Mouse (Mus musculus) activated CD4-positive, CD25-positive, alpha-beta regulatory T cell, adult 4 months (primary cell): ENCODE data around the gene Prn. TPM values are rescaled to one million over a fixed set of nuclear protein-coding genes. Genes with fewer than 3 reads are reported as not detected.

Experiments used
- ATAC-seq: one replicate; pipeline ENCODE4 v1.8.0; 2017
- polyA plus RNA-seq, 2 experiments: library from polyadenylated mRNA; unstranded; fragments of 100-300 nt; shearing (Covaris generic); gene quantifications; one replicate each; pipeline ENCODE4 v1.2.1; 2017

The Prn gene
- polyA plus RNA-seq, 2 experiments from 2014 or later, result not detected

DNA sequence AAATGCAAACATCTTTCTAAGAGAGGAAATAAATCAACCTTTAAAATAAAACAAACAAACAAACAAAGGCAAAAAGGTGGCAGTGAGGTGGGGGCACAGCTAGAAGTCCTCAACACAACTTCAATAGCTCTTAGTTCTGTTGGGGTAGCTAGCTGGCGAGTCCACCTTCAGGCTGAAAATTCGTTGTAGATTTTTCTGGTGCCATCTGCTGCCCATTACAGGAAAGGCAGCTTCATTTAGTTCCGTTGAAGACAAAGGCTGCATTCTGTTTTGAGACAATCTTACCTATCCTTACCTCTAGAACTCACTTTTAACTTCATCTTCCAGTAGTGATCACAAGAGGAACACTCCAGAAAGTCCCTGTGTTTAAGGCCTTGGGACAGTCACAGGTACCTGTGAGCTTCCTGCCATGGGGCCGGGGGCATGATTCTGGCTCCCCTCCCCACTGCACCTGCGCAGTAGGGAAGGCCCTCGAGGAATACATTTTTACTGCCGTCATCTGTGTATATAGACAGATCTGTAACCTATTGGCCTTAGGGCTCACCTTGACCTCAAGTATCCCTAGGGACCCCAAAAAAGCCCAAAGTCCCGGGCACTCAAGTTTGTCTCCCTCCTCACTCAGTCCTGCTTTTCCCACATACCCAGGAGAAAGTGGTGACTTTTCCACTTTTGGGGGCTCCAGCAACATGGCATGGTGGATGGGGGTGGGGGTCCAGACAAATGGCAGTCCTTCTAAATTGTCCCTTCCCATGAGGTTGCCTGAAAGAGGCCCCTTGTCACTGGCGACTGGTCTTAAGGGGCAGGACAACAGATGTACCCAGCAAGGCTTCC, 40.2 kb downstream of the Prn start:
- ATAC-seq, result peak; percentile 18

GRCm38 (mm10) chr2:131950598-131951095, 40.9 kb downstream of the Prn start, which contains the start of gene Prnd:
Gene Prnd, plus strand, starts transcription at chr2:131950861.
- ATAC-seq, result peak; percentile 85

GRCm38 (mm10) chr2:131952456-131952855, 42.7 kb downstream of the Prn start:
- no peak for ATAC-seq

DNA sequence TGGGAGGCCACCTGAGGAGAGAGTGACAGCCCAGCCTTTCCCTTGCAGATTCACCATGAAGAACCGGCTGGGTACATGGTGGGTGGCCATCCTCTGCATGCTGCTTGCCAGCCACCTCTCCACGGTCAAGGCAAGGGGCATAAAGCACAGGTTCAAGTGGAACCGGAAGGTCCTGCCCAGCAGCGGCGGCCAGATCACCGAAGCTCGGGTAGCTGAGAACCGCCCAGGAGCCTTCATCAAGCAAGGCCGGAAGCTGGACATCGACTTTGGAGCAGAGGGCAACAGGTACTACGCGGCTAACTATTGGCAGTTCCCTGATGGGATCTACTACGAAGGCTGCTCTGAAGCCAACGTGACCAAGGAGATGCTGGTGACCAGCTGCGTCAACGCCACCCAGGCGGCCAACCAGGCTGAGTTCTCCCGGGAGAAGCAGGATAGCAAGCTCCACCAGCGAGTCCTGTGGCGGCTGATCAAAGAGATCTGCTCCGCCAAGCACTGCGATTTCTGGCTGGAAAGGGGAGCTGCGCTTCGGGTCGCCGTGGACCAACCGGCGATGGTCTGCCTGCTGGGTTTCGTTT, 43.3 kb downstream of the Prn start:
- ATAC-seq, result no peak

- no peak for ATAC-seq
These were observed 44.0 kb downstream of the Prn start for GRCm38 (mm10) chr2:131953711-131954110.

- ATAC-seq, result no peak
These were observed 45.1 kb downstream of the Prn start for GRCm38 (mm10) chr2:131954835-131955234.

DNA sequence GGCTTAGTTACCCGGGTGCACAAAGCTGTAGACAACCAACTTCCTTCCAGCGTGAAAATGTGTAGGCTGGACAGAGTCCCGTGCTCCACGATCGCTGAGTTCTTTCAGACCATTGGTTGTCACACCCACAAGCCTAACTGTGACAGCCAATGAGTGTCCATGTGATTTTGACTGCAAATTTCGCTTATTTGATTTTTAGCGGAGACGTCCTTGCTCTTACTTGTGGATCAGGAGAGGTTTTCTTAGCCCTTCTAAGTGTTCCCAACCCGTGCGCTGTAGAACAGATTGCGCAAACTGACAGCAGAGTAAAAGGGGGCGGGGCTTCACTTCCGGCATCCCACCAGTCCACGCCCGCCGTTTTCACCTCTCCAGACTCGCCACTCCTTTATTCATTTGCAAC, 45.5 kb downstream of the Prn start:
- ATAC-seq, result peak; percentile 58

DNA sequence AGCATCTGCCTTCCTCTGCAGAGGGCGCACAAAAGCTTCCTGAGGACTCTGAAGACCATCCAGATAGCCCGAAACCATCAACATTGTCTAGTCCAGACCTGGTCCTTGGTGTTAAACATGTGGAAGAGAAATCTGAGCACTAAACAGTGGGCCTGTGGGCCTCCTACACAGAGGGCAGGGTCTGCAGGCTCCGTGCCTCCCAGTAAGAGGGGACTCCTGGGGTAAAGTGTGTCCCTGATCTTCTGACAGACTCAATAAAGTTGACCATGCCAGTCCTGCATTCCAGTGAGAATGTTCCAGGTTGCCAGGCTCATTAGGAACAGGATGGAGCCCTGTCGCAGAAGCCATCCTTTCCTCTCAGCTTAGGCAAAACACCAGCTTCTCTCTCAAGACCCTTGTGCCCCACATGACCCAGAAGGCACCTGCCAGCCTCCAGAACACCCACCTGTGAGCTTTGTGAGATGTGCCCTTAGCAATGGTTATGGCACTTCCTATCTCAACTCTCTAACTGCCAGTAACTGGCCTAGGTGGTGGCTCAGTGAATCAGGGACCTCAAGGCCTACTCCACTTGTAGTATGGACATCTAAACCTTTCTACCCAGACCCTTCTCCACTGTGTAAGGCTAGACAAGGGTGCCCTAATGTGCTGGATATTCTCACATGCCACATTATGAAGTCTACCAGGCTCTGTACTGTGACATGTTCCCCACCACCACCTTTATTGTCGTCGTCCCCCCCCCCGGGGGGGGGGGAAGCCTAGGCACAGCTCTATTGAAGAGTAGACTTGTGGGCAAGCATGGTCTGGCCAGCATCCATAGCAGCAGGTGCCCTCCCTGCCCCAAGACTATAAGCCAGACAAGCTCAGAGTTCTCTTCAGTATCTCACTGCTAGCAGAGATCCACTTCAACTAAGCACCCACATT, 46.8 kb downstream of the Prn start:
- ATAC-seq, result no peak

DNA sequence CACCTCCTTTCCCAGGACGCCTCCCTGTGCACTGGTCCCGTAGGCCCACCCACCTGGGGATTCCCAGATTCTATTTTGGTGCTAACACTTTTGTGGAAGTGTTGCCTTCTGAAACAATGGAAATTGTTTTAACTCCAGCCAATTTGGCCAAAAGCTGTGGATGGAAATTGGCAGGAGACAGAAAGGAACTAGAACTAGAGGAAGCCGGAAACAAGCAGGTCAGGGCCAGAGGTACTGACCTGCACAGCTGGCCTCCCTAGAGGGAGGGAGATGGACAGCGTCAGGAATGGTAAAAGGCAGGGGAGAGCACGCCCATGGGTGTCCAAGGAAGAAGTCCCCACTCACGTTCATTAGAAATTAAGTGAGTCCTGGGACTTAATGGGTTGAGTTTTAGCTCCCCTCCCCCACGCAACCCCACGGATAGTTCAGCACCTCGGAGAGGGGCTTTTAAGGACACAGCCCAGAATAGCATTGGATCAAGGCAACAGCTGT, 48.0 kb downstream of the Prn start:
- no peak for ATAC-seq

DNA sequence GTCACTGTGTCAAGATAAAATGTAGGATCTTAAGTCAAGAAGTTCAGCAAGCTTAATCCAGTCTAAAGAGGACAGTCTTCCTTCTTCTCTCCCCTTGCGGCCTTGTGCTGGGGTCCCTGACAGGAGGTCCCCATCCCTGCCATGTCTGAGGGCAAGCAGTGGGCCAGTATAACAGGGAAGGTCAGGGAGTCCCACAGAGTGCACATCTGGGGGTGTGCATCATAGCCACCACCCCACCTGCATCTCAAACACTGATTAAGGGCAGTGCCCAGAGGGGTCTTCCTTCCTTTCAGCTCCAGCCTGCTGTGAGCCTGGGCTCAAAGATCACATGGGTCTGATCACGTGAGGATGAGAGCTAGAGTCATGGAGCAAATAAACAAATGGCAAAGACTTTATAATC, 51.9 kb downstream of the Prn start:
- ATAC-seq, result no peak

DNA sequence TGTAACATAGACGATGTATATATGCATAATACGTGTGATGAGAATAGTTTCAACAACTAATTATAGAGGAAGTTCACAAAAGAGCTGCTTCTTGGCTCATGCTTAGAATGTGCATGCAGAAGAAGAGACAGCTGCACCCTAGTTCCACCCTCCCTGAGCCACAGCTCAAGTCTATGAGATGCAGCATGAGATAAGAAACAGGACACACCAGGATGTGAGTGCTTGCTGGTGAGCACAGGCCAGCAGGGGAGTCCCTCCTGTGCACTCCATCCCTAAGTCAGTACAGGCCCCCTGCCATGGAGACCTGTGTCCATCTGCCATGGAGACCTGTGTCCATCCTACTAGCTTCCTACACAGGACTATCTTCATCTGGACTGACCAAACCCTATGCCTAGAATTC, 60.8 kb downstream of the Prn start:
- ATAC-seq, result no peak

GRCm38 (mm10) chr2:131971098-131971497, 61.3 kb downstream of the Prn start:
- ATAC-seq, result no peak

DNA sequence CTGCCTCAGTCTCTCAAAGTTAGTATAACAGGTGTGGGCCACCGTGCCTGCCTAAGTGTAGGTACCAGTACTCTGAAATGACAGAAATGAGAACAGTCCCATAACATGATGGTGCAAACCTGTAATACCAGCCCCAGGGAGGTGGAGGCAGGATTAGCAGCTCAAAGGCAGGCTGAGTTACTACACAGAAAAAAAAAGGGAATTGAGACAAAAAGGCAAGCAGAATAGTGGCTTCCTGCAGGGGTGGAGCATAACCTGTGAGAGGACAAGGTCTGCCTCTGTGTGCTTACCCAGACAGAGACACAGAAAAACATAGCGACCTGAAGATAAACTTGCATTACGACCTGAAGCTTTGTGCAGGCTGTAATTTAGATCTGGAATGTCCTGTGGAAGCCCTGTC, 66.9 kb downstream of the Prn start:
- ATAC-seq, result no peak

GRCm38 (mm10) chr2:131980866-131981265, 71.1 kb downstream of the Prn start:
- ATAC-seq, result no peak

DNA sequence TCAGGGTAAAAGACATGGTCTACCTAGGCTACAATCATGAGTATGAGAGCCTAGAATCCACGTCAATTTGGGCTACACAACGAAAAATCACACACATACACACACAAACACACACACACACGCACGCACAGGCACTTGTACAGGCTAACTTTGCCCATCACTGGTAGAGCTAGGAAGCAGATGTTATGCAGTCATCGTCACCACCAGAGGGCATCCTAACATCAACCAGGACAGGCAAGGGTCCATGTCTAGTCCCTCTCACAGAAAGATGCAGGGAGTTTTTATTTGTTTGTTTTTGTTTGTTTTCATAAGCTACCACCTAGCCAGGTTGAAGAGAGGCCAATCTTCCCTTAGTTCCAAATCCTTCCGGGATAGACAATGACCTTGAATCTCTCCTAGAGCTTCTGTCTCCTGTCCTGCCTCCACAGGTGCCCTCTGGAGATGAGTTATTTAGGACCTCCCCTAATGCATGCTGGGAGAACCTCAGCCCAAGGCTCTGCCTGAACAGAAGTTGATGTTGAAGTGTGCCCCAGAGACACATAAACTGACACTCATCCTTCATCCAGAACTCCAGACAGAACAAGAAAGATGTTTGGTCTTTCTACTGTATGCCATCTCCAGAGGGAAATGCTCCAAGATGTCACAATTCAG, 72.9 kb downstream of the Prn start:
- peak; percentile 93 for ATAC-seq

DNA sequence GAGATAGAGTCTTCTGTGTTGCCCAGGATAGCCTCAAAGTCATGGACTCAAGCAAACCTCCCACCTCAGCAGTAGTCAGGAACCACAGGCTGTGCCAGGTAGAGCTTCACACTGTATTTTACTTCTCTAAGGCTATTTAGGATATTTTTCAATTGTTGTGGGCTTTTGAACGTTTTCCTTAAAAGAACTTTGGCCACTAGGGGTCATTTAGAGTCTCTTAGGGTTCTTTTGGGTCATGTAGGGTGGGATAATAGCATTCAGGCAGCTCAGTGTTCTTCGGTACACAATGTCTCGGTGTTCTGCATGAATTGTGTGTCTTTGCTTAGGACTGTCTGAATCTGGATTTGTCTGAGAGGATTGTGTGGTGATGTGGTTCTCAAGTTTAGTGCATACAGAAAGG, 78.2 kb downstream of the Prn start:
- no peak for ATAC-seq

GRCm38 (mm10) chr2:131988550-131988949, 78.8 kb downstream of the Prn start:
- no peak for ATAC-seq

- peak; percentile 26 for ATAC-seq
These were observed 82.7 kb downstream of the Prn start for GRCm38 (mm10) chr2:131992487-131992886.

DNA sequence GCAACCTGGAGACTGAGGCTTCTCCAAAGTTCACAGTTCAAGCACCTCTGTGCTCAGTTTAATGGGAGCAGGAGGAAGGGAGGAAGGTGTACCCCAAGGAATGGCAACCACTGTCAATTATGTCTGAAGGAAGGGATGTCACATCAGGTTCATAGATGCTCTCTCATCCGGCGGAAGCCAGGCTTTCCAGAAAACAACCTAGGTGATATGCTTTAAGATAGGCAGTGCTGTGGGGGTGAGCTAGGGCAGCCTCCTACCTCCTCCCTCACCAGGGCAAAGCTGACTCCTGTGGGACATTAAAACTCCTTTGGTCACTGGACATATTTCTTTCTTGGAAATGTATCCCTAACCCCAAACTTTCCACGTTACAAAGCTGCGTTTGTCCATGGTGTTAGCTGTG, 83.4 kb downstream of the Prn start:
- ATAC-seq, result peak; percentile 58

GRCm38 (mm10) chr2:131993563-131994088, 83.9 kb downstream of the Prn start:
- no peak for ATAC-seq

DNA sequence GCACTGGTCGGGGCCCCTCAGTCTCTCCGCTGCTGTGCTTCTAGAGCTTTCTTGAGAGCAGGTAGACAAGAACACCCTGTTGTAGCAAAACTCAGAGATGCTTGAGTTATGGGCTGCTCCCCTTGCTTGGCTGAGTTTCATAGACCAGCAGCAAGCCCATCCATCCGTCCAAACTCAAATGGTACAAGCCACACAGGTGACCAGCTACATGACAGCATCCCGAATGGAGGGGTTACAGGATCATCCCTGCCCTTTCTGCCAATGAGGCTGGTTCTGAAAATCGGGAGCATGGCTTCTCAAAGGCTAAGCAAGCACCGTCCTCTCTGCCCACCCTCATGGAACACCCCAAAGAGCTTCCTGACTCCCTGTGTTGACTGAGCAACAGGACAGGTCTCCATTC, 85.2 kb downstream of the Prn start:
- no peak for ATAC-seq

- no peak for ATAC-seq
These were observed 86.0 kb downstream of the Prn start for GRCm38 (mm10) chr2:131995742-131996141.
